Mouse (Mus musculus) gastrocnemius, postnatal 14 days (tissue): Measurements from ENCODE around the gene Scgb1b30. TPM values are rescaled to one million over a fixed set of nuclear protein-coding genes. Genes with fewer than 3 reads are reported as not detected.

Source experiments
- total RNA-seq, 2 experiments: library from RNA; stranded (reverse); gene quantifications; 2 replicates each; pipeline ENCODE4 v1.2.3; 2021

The Scgb1b30 gene
- total RNA-seq, 2 experiments from 2014 or later: not detected

Other genes starting within 250 kb of the Scgb1b30 start
- gene Scgb2b26, start 150.4 kb upstream of the Scgb1b30 start, total RNA-seq: not detected
- gene Scgb2b27, start 81.5 kb upstream of the Scgb1b30 start, total RNA-seq: not detected
- not detected for gene Scgb1b27, start 73.9 kb upstream of the Scgb1b30 start, total RNA-seq
- 1 to 10 TPM; 7.0 to 7.3 TPM for gene Wtip, start 37.8 kb downstream of the Scgb1b30 start, total RNA-seq
- 10 to 100 TPM; 36.4 to 44.3 TPM for gene Uba2, start 74.2 kb downstream of the Scgb1b30 start, total RNA-seq
- gene Pdcd2l, start 101.2 kb downstream of the Scgb1b30 start, total RNA-seq: 10 to 100 TPM; 17.1 to 17.6 TPM
- gene Gpi1, start 134.9 kb downstream of the Scgb1b30 start, total RNA-seq: 1,000 to 10,000 TPM; 1,010 to 1,102 TPM
- not detected for gene Gm6096, start 155.6 kb downstream of the Scgb1b30 start, total RNA-seq
- gene 4931406P16Rik, start 218.1 kb downstream of the Scgb1b30 start, total RNA-seq: 10 to 100 TPM; 41.8 to 48.2 TPM